Mouse (Mus musculus): Measurements from ENCODE around the gene Dcaf1. TPM values are rescaled to one million over a fixed set of nuclear protein-coding genes. Genes with fewer than 3 reads are reported as not detected.

Dcaf1 gene
- total and polyA plus RNA-seq, 3 experiments: 40.9 to 43.9 (median 42.9) TPM

- Histone ChIP-seq H3K9ac (ENCODE audit: insufficient read depth, low read depth) (no peak overlapping the region), H3K4me3 (replicated peaks in 1 of 3; ENCODE audit: low read depth in 2 of 3, low read length in 2 of 3, poor library complexity in 1 of 3) (no peak overlapping the region), H3K9me3 (replicated peaks; ENCODE audit: low read length) (peaks cover 2% of the 10 kb centered on the region), H3K4me2 (ENCODE audit: insufficient read depth, low read depth, poor library complexity, severe bottlenecking) (no peak overlapping the region), H3K27ac (ENCODE audit: insufficient read depth, low read depth) (no peak overlapping the region), H3K79me2 (replicated peaks; ENCODE audit: control insufficient read depth, extremely low read depth, insufficient read depth, poor library complexity, severe bottlenecking) (peaks cover 4% of the 10 kb centered on the region; the same call in 1 of the 2 replicates), H3K36me3 (replicated peaks in 1 of 2; ENCODE audit: control insufficient read depth in 1 of 2, insufficient read depth in 1 of 2, low read length in 1 of 2) (peaks cover 50 to 82% of the 10 kb centered on the region in 2 experiments), H3K27me3 (replicated peaks) (no peaks in the 10 kb centered on the region), H3K4me1 (ENCODE audit: control insufficient read depth in 1 of 2, insufficient read depth in 2 of 2) (no peaks in the 10 kb centered on the region)
- TF ChIP-seq POLR2AphosphoS2 (IDR thresholded peaks at IDR 0.05; ENCODE audit: low read depth, low read length) (no peak), MEF2A (IDR thresholded peaks at IDR 0.05; ENCODE audit: borderline replicate concordance, low read depth, low read length) (no peak), PAX5 (IDR thresholded peaks at IDR 0.05; ENCODE audit: low read length) (no peak), JUND (conservative IDR thresholded peaks at IDR 0.05; ENCODE audit: low read depth, low read length) (no peak), CHD1 (IDR thresholded peaks at IDR 0.05; ENCODE audit: low read depth, low read length) (no peak), MAFK (IDR thresholded peaks at IDR 0.05; ENCODE audit: insufficient replicate concordance, low read length) (no peak), MXI1 (IDR thresholded peaks at IDR 0.05; ENCODE audit: low read depth, low read length) (no peak), ZNF384 (IDR thresholded peaks at IDR 0.05; ENCODE audit: low read depth, low read length) (no peak), MAX (IDR thresholded peaks at IDR 0.05; ENCODE audit: low read length) (no peak), ZC3H11A (IDR thresholded peaks at IDR 0.05; ENCODE audit: low read depth, low read length) (no peak)
- in situ Hi-C loops (cut with MboI; ENCODE audit: low pct_ligation_motif_present, low pct_unique_long_range_greater_than_20kb, low sequenced_read_pairs): no loop called here
- dilution Hi-C loops (cut with MboI; ENCODE audit: extremely low pct_ligation_motif_present, extremely low pct_unique_long_range_greater_than_20kb, low sequenced_read_pairs): no loop called here
- DNase-seq (ENCODE audit: extremely low read depth): no peak
These were observed 21.1 kb downstream of the Dcaf1 start for GRCm38 (mm10) chr9:106842800-106843199.

- Histone ChIP-seq H3K9me3 (replicated peaks; ENCODE audit: low read length) (no peaks in the 10 kb centered on the region), H3K4me3 (replicated peaks in 1 of 3; ENCODE audit: low read depth in 2 of 3, low read length in 2 of 3, poor library complexity in 1 of 3) (no peak overlapping the region), H3K79me2 (replicated peaks; ENCODE audit: control insufficient read depth, extremely low read depth, insufficient read depth, poor library complexity, severe bottlenecking) (no peaks in the 10 kb centered on the region; the same call in 1 of the 2 replicates), H3K36me3 (replicated peaks in 1 of 2; ENCODE audit: control insufficient read depth in 1 of 2, insufficient read depth in 1 of 2, low read length in 1 of 2) (peaks cover 46 to 94% of the 10 kb centered on the region in 2 experiments), H3K27me3 (replicated peaks) (no peaks in the 10 kb centered on the region), H3K27ac (ENCODE audit: insufficient read depth, low read depth) (no peak overlapping the region), H3K9ac (ENCODE audit: insufficient read depth, low read depth) (no peak overlapping the region), H3K4me1 (ENCODE audit: control insufficient read depth in 1 of 2, insufficient read depth in 2 of 2) (no peaks in the 10 kb centered on the region), H3K4me2 (ENCODE audit: insufficient read depth, low read depth, poor library complexity, severe bottlenecking) (no peak overlapping the region)
- no peak for DNase-seq (ENCODE audit: extremely low read depth)
- in situ Hi-C loops (cut with MboI; ENCODE audit: low pct_ligation_motif_present, low pct_unique_long_range_greater_than_20kb, low sequenced_read_pairs): no loop called here
- dilution Hi-C loops (cut with MboI; ENCODE audit: extremely low pct_ligation_motif_present, extremely low pct_unique_long_range_greater_than_20kb, low sequenced_read_pairs): no loop called here
- TF ChIP-seq JUN (IDR thresholded peaks at IDR 0.05; ENCODE audit: insufficient read depth, low read depth, low read length) (no peak), USF2 (conservative IDR thresholded peaks at IDR 0.05; ENCODE audit: low read depth, low read length) (no peak), CHD1 (IDR thresholded peaks at IDR 0.05; ENCODE audit: low read depth, low read length) (no peak), NRF1 (IDR thresholded peaks at IDR 0.05; ENCODE audit: low read depth, low read length) (no peak), RAD21 (IDR thresholded peaks at IDR 0.05; ENCODE audit: low read depth, low read length) (no peak), TBP (conservative IDR thresholded peaks at IDR 0.05; ENCODE audit: low read depth, low read length) (no peak)
These were observed 35.0 kb downstream of the Dcaf1 start for GRCm38 (mm10) chr9:106856664-106857063.
